Mouse (Mus musculus) common myeloid progenitor, adult 5-6 weeks (primary cell): ENCODE results near the gene Mical2. TPM values are rescaled to one million over a fixed set of nuclear protein-coding genes. Genes with fewer than 3 reads are reported as not detected.

ENCODE experiments used
- ATAC-seq: replicated peaks from 2 replicates; pipeline ENCODE4 v1.8.0; 2016; ENCODE audit warnings: low read depth, mild to moderate bottlenecking, moderate TSS enrichment, inconsistent platforms; ENCODE audit not compliant: poor library complexity, severe bottlenecking
- total RNA-seq: library from RNA; stranded (forward); fragments of 200-1000, 187-1606 nt; gene quantifications from 2 replicates; pipeline ENCODE4 v1.2.3, GENCODE M21; 2017

Mical2 gene
- total RNA-seq, 1 experiment from 2014 or later, result 1.6 TPM

DNA sequence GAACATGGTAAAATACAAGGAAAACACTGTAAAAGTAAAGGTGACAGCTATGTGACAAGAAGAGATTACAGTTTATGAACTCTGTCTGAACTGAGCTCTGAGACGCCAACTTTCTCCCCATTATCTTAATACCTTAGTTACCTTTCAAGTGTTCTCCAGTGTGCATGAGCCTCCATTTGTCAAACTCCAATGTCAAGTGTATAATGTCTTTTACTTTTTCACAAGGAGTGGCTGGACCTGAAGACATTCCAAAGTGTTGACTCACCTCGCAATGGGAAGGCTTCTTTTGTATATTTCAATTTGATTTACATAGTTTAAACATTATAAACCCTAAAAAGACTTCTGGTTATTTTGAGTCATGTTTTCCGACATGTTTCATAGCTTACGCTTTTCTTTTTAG is 197.8 kb downstream of the Mical2 start:
- no peak for ATAC-seq

GRCm38 (mm10) chr7:112426811-112427210 is 201.2 kb downstream of the Mical2 start:
- ATAC-seq, result no peak

DNA sequence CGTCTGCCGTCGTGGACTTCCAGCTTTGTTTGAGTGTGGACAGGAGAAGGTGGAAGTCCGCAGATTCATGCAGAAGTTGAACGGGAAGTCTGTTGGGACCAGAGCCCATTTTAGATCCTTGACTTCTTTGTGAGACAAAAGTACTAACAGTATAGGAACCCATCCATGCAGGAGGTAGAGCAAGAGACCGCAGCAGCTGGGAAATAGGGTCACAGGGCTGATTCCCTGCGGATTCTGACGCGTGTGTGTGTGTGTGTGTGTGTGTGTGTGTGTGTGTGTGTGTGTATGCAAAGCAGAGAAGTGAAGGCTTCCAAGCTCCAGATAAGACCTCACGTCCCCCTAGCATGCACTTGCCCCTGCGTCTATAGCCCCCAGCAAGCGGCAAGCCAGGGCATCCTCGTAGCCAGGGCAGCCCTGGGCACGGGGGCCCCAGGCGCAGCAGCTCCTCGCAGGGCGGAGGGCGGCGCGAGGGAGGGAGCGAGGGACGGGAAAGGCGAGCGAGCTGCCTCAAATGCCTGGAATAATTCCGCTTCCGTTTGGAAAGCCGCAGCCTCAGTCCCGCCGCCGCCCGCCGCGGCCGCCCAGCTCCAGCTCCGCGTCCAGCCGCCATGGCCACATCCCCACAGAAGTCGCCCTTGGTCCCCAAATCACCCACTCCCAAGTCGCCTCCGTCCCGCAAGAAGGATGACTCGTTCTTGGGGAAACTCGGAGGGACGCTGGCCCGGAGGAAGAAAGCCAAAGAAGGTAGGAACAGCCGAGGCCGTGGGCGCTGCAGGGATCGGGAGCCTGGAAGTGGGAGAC is 201.9 kb downstream of the Mical2 start, which contains the start of gene Parva:
TSS of gene Parva (plus strand) at position 149 of the 801 bp plus-strand sequence.
- ATAC-seq, result no peak

DNA sequence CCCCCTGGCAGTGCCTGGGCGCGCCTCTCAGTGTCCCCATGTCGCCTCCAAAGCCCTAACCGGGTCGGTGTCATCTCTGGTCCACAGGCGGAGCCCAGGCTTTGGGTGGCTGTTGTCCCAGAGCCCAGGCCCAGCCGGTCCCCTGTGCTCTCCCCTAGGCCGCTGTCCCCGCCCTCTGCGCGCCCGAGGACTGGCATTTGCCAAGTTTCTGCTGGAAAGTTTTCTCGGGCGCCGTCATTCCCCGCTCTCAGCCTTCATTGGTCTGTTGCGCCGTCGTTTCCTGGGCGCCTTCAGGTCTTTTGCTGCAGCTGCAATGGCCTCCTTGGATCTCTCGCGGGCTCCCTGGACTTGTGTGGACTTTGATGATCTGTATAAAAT is 202.5 kb downstream of the Mical2 start:
- no peak for ATAC-seq

- no peak for ATAC-seq
These were observed 214.2 kb downstream of the Mical2 start for GRCm38 (mm10) chr7:112439846-112440245.

DNA sequence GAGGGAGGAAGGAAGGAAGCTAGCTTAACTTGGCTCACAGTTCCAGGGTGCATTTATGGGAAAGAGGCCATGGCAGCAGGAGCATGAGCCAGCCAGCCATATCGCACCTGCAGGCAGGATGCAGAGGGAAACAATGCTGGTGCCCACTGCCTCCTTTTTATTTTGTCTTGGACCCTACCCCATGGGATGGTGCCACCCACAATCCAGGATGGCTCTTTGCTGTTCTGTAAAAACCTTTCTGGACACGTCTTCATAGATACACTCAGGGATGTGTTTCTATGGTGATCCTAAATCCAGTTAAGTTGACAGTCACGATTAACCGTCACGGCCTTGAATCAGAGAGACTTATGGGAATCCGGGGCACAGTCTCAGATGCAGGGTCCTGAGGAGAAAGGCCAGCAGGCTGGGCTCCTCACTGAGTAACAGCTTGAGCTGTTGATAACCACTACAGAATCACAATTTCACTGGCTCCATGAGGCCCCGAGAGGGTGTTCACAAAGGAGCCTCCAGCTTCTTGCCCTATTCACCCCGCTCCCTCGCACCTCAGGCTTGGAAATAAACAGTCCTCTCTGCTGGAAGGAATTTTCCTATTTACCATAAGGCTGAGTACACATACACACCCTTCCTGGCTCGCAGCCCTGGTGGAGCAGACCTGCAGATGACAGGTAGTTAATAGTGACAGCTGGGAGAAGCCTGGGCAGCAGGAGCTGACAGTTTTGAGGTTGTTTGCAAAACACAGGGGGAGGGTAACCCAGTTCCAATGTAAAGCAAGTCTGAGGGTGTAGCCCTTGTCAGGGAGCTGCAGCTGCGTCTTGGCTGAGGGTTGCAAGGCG is 218.7 kb downstream of the Mical2 start:
- no peak for ATAC-seq

DNA sequence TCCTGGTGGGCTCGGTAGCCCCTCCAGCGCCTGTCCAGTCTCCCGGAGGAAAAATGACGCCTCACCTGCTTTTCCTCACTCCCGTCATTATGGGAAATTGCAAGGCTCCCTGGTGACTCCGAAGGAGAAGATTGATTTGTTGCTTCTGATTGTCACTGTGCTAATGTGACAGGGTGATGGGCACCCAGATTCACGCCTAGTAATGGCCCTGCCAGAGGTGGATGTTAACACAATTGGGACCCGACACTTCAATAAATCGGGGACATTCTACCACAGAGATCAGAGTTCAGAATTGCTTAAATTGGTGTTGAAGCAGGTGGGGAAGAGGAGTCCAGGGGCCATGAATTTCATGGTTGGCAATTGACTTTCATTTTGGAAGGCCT is 219.3 kb downstream of the Mical2 start:
- ATAC-seq, result no peak

GRCm38 (mm10) chr7:112446498-112446897 is 220.8 kb downstream of the Mical2 start:
- no peak for ATAC-seq

DNA sequence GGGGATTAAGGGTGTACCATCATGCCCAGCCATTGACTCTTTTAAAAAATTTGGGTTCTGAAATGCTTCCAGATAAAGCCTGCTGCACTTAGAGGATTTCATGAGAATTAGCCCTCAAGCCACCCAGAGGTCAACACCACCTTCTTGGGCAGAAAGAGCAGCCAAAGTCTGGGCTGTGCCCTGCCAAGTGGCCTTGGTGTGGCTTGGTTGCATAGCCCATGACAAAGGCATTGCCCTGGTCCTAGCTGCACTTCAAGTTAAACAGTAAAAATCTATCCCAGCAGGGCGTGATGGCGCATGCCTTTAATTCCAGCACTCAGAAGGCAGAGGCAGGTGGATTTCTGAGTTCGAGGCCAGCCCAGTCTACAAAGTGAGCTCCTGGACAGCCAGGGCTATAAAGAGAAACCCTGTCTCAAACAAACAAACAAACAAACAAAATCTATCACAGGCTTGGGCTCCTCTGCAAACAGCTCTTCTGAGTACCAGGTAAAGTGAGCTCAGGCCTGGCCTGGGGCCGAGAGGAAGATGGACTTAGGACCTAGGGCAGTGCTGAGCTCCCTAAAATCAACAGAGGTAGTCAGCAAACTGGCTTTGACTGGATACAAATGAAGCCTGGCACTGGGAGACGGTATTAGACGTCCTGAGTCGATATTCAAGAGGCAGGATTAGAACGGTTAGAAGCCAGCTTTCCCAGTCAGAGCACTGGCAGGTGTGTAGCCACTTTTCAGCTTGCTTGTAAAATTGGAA is 224.5 kb downstream of the Mical2 start:
- ATAC-seq, result no peak

- ATAC-seq, result no peak
These were observed 226.8 kb downstream of the Mical2 start for GRCm38 (mm10) chr7:112452471-112452870.

DNA sequence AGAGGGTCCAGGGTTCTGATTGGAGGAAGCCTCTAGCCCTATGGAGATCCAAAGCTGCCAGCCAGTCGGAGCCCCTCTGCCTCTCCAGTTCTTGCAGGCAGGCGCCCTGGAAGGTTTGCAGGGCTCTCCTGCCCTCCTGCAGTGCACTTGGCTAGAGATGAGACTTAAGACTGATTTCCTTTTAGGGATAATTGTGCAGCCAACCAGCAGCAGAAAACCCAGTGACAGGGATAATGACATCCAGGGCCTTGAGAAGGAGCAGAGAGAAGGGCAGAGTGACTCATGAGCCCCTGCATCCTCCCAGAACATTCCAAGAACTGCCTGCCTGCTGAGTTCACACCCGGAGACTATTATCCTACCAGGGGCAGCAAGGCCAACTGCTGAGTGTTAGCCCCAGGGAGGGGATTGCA is 228.2 kb downstream of the Mical2 start:
- ATAC-seq, result no peak

DNA sequence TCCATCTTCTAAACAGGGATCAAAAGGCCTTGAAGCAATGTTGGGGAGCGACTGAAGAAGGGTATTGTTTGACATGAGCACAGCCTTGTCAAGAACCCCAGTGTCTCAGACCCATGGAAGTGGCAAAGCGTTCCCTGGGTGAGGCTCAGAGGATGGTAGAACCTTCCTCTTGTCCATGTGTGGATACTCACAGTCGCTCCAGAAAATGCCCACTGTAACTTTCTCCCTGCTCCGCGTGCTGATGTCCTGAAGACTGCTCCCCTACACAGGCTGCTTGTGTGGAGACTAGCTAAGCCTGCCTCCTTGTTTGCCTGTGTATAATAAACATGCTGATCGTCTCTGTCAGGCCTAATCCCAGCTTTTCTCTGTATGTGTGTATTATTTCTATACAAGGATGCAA is 228.7 kb downstream of the Mical2 start:
- ATAC-seq, result no peak

GRCm38 (mm10) chr7:112454951-112455350 is 229.3 kb downstream of the Mical2 start:
- ATAC-seq, result no peak

- no peak for ATAC-seq
These were observed 230.0 kb downstream of the Mical2 start for GRCm38 (mm10) chr7:112455566-112456110.

GRCm38 (mm10) chr7:112457373-112457772 is 231.7 kb downstream of the Mical2 start:
- no peak for ATAC-seq

DNA sequence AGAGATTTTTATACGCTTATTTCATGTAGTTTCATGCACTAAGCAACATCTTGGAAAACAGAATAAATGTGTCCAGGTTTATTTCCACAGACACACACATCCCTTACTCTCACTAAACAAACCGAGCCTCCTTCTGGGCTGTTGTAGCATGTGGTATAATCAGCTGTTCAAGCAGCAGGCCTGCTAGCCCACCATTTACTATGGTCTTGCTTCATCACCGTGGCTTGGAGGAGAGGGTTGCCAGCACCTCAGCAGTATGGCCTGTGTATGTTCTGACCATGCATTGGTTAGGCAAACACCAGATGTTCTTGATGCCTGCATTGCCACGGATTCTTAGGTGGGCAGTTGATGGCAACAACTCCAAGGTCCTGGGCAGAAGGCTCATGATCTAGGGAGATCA is 232.3 kb downstream of the Mical2 start:
- no peak for ATAC-seq

GRCm38 (mm10) chr7:112458440-112458839 is 232.8 kb downstream of the Mical2 start:
- no peak for ATAC-seq
